Mouse (Mus musculus): ENCODE results near the gene Pabpc4l. TPM values are rescaled to one million over a fixed set of nuclear protein-coding genes. Genes with fewer than 3 reads are reported as not detected.
A peak's percentile ranks its signal among the peaks of the same experiment; 100 is the strongest.
"Not testable (repeated sequence)": the region's sequence is repeated elsewhere in the genome, so short reads cannot be mapped to it uniquely, and the experiment has no call there.

The Pabpc4l gene
- total RNA-seq (2021), result under 1 TPM; 0.73 to 0.81 TPM

DNA sequence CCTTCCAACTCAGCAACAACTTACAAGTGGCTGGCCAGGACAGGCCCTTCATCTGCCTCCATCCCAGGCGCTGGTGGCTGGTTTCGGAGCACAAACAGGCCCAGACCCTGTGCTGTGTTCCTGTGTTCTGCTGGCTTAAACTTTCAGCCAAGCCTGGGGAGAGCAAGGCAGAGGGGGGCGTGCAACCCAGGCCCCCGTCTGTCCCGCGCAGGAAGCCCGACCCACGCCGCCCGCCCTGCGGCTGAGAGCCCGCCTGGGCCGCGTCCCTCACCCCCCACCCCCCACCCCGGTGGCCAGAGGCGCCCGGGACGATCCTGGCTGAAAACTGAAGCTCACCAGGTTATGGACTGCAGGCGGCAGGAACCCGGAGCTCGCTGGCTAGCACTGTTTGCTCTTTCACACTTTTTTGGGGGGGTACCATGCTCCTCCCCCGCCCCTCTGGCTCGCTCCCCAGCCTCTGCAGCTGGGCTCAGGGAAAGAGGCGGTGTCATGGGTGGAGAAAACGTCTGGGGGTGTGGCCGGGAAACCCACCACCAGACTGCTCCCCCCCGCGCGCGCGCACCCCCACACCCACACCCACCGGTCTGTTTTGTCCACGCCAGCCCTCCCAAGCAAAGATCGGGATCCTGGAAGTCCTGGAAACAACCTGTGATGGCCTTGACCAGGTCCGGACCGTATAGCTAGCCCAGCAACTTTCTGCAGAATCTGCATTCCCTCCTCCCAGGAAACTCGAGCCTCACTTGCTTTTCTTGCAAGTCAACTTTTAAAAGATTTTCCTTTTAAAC is at the start of gene Pabpc4l:
Gene Pabpc4l (minus strand): TSS at position 739 of the 785 bp plus-strand sequence.
- intact Hi-C loops (cut with DNase I), result no loop called here
- DNase-seq (ENCODE audit: extremely low spot score in 1 of 2, low spot score in 2 of 2), result peak in 1 of 2 experiments; percentile 62

DNA sequence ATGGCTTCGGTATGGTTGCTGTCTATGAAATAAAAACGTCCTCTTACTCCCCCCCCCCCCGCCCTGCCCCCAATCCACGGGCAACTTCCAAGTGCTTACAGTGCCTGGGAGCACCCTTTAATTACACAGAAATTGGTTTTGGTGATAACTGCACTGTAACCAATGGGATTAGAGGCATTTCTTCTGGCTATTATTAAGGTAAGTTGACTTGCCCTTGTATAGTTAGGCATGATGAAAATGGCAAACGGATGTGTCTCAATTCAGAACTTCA is 42.9 kb upstream of the Pabpc4l start:
- intact Hi-C loops (cut with DNase I), result no loop called here

DNA sequence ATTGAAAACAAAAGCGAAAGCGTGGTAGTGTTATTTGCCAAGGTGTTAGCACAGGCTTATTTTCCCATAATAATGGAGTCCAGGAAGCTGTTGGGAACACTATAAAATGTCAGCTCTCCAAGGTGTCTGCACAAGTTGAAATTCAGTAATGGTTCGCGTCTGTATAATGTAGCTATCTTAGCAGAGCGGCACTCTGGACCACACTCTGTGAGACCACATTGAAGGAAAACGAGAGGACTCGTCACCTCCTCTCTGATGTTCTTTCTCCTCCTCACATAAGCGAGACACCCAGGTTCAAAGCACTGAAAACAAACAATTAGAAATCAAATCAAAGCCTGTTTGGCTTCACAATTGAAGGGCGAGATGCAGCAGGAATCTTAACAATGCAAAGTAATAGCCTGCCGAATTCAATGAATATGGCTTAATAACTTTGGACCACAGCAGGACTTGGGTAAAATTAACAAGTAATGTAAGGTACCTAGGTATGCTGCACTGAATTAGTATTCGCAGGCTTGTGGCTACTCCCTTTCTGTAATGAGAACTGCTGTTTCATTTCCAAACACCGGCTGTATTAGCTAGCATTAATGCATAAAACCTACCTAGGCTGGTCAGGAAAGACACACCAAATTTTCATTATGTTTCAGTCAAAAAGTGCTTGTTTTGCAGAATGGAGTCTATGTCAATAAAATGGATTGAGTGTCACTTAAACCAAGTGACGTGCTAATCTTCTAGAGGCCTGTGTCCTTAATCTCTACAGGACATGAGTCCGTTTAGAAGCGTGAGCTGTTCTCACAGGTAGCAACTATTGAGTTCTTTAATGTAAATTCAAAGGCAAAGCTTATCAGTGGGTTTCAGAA is 42.3 kb upstream of the Pabpc4l start:
- DNase-seq (ENCODE audit: extremely low spot score in 1 of 2, low spot score in 2 of 2), result no peak
- intact Hi-C loops (cut with DNase I), result no loop called here

More for the DNA sequence above, 42.9 kb upstream of the Pabpc4l start:
- no peak for DNase-seq (ENCODE audit: extremely low spot score in 1 of 2, low spot score in 2 of 2)

DNA sequence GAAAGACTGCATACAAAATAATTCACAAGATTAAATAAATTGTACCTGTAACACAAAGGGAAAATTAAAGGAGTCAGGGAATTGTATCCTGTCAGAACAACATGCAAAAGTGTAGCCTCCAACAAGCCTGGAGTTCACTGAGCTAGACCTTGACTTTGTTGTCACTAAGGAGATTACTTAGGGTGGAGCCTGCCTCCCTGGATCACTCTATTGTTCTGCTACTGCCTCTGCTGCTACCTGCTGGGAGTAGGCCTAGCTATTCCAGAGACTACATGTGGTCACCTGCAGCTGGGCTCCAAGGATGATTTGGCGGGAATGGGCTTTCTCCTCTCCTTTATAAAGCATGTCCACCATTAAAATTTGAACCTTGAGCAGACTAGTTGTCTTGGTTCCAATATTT is 38.1 kb upstream of the Pabpc4l start:
- intact Hi-C loops (cut with DNase I); DNase-seq (ENCODE audit: extremely low spot score in 1 of 2, low spot score in 2 of 2): not testable (repeated sequence)

DNA sequence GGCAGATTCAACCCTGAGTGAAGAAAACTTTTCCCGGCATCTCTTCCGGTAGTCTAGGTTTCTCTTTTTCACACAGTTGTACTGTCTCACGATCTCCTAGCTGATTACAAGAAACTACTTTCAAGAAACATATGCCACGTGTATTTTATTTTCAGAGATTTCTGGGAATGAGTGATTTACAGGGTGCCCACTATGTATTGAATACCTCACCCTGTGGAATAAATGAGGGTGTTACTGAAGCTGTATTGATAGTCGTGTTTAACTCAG is 180 bp upstream of the Pabpc4l start:
- intact Hi-C loops (cut with DNase I), result no loop called here
- DNase-seq (ENCODE audit: extremely low spot score in 1 of 2, low spot score in 2 of 2), result no peak

DNA sequence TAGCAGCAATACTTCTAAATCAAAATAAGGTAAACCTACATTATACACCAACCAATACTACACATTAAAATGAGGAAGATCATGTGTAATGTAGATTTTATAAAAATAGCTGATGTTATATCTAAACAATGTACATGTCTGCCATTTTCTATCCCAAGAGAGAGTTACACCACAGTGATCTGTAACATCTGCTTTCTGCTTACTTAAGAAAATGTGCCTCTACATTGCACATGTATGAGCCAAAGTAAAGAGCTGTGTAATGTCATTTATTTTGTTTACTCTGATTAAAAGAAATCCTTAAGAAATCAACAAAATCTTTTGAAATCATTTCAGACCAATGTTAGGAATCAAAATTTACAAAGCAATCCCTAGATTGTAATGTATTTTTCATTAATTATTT is 16.6 kb downstream of the Pabpc4l start:
- intact Hi-C loops (cut with DNase I), result no loop called here
- no peak for DNase-seq (ENCODE audit: extremely low spot score in 1 of 2, low spot score in 2 of 2)
